Mouse (Mus musculus) ovary, adult 2 months (tissue): ENCODE measurements around the gene Gm21936. TPM values are rescaled to one million over a fixed set of nuclear protein-coding genes. Genes with fewer than 3 reads are reported as not detected.

Source experiments
- polyA plus RNA-seq: library from polyadenylated mRNA; depleted of rRNA; stranded (reverse); fragments of >200 nt; gene quantifications from 2 replicates; pipeline ENCODE4 v1.2.3, GENCODE M21; 2012; rRNA removed

Gm21936 gene
- not detected in 2 replicates for polyA plus RNA-seq

GRCm38 (mm10) chr12:87795212-87795611, at the start of gene Gm21936:
Gm21936 (plus strand) TSS chr12:87795512.

GRCm38 (mm10) chr12:87775655-87776054, 19.7 kb upstream of the Gm21936 start, which contains the start of gene Gm21319:
Gm21319 (minus strand) TSS chr12:87775755.

GRCm38 (mm10) chr12:87816277-87816676, 21.0 kb downstream of the Gm21936 start, which contains the start of gene BB287469:
BB287469 (plus strand) TSS chr12:87816577.

GRCm38 (mm10) chr12:87842239-87842638, 46.9 kb downstream of the Gm21936 start, which contains the start of gene Gm2001:
Gm2001 (minus strand) TSS chr12:87842339.

Other genes with a start within 250 kb of the Gm21936 start
- 1.2 and 2.1 TPM in 2 replicates for gene Oog1, start 192.8 kb upstream of the Gm21936 start, polyA plus RNA-seq
- not detected in 2 replicates for gene Gm4027, start 176.6 kb upstream of the Gm21936 start, polyA plus RNA-seq
- not detected in 2 replicates for gene Gm16381, start 150.9 kb upstream of the Gm21936 start, polyA plus RNA-seq
- gene Gm21319, start 19.8 kb upstream of the Gm21936 start, polyA plus RNA-seq, result not detected in 2 replicates
- not detected in 2 replicates for gene BB287469, start 21.1 kb downstream of the Gm21936 start, polyA plus RNA-seq
- gene Gm2001, start 46.8 kb downstream of the Gm21936 start, polyA plus RNA-seq, result not detected in 2 replicates
- not detected in 2 replicates for gene Gm2016, start 78.6 kb downstream of the Gm21936 start, polyA plus RNA-seq
- gene Gm2022, start 99.9 kb downstream of the Gm21936 start, polyA plus RNA-seq, result not detected in 2 replicates
- gene Gm2035, start 124.3 kb downstream of the Gm21936 start, polyA plus RNA-seq, result not detected in 2 replicates
- gene Gm2042, start 158.6 kb downstream of the Gm21936 start, polyA plus RNA-seq, result 3.0 and 3.8 TPM in 2 replicates
- gene Gm2075, start 216.3 kb downstream of the Gm21936 start, polyA plus RNA-seq, result not detected in 2 replicates
- gene Gm6803, start 223.3 kb downstream of the Gm21936 start, polyA plus RNA-seq, result not detected in 2 replicates
- gene Gm2056, start 231.5 kb downstream of the Gm21936 start, polyA plus RNA-seq, result not detected in 2 replicates